Mouse (Mus musculus): Measurements from ENCODE around the gene Dlg1. TPM values are rescaled to one million over a fixed set of nuclear protein-coding genes. Genes with fewer than 3 reads are reported as not detected.
A peak's percentile ranks its signal among the peaks of the same experiment; 100 is the strongest.

Dlg1 gene
- total RNA-seq (2021): 10 to 100 TPM; 88.2 to 95.2 TPM
- long read RNA-seq, full-length matches to known transcripts: 15 of 76 reads
- long read RNA-seq, partial matches to known transcripts: 5 of 76 reads
- long read RNA-seq, other reads (novel, unspliced or antisense): 56 of 76 reads

- peak; percentile 62 to 83 for DNase-seq (ENCODE audit: low spot score in 2 of 2)
These were observed at the start of gene Dlg1 for GRCm38 (mm10) chr16:31663379-31664286. TSS of gene Dlg1 (plus strand) at chr16:31663443.

- DNase-seq (ENCODE audit: low spot score in 2 of 2): no peak
These were observed 46.9 kb upstream of the Dlg1 start for GRCm38 (mm10) chr16:31616382-31616781.

- no peak for DNase-seq (ENCODE audit: low spot score in 2 of 2)
These were observed 46.1 kb upstream of the Dlg1 start for GRCm38 (mm10) chr16:31617128-31617527.

- peak; percentile 12 to 46 for DNase-seq (ENCODE audit: low spot score in 2 of 2)
These were observed 45.3 kb upstream of the Dlg1 start for GRCm38 (mm10) chr16:31617823-31618371.

GRCm38 (mm10) chr16:31618671-31619070, 44.6 kb upstream of the Dlg1 start:
- no peak for DNase-seq (ENCODE audit: low spot score in 2 of 2)

GRCm38 (mm10) chr16:31619675-31620335, 43.4 kb upstream of the Dlg1 start:
- DNase-seq (ENCODE audit: low spot score in 2 of 2): no peak

GRCm38 (mm10) chr16:31622356-31622755, 40.9 kb upstream of the Dlg1 start:
- DNase-seq (ENCODE audit: low spot score in 2 of 2): no peak

- DNase-seq (ENCODE audit: low spot score in 2 of 2): no peak
These were observed 40.1 kb upstream of the Dlg1 start for GRCm38 (mm10) chr16:31623136-31623535.

GRCm38 (mm10) chr16:31624749-31625148, 38.5 kb upstream of the Dlg1 start:
- no peak for DNase-seq (ENCODE audit: low spot score in 2 of 2)

- no peak for DNase-seq (ENCODE audit: low spot score in 2 of 2)
These were observed 36.9 kb upstream of the Dlg1 start for GRCm38 (mm10) chr16:31626331-31626730.

GRCm38 (mm10) chr16:31630381-31630780, 32.9 kb upstream of the Dlg1 start:
- DNase-seq (ENCODE audit: low spot score in 2 of 2): no peak

- no peak for DNase-seq (ENCODE audit: low spot score in 2 of 2)
These were observed 32.2 kb upstream of the Dlg1 start for GRCm38 (mm10) chr16:31631046-31631445.

- DNase-seq (ENCODE audit: low spot score in 2 of 2): no peak
These were observed 28.9 kb upstream of the Dlg1 start for GRCm38 (mm10) chr16:31634371-31634770.

GRCm38 (mm10) chr16:31638393-31638792, 24.9 kb upstream of the Dlg1 start:
- peak in 1 of 2 experiments; percentile 4 for DNase-seq (ENCODE audit: low spot score in 2 of 2)

- no peak for DNase-seq (ENCODE audit: low spot score in 2 of 2)
These were observed 23.3 kb upstream of the Dlg1 start for GRCm38 (mm10) chr16:31639946-31640345.

- no peak for DNase-seq (ENCODE audit: low spot score in 2 of 2)
These were observed 21.5 kb upstream of the Dlg1 start for GRCm38 (mm10) chr16:31641776-31642175.

GRCm38 (mm10) chr16:31647221-31647620, 16.0 kb upstream of the Dlg1 start:
- DNase-seq (ENCODE audit: low spot score in 2 of 2): no peak

GRCm38 (mm10) chr16:31650788-31651187, 12.5 kb upstream of the Dlg1 start:
- DNase-seq (ENCODE audit: low spot score in 2 of 2): no peak

- no peak for DNase-seq (ENCODE audit: low spot score in 2 of 2)
These were observed 11.7 kb upstream of the Dlg1 start for GRCm38 (mm10) chr16:31651541-31651940.

- no peak for DNase-seq (ENCODE audit: low spot score in 2 of 2)
These were observed 11.0 kb upstream of the Dlg1 start for GRCm38 (mm10) chr16:31652115-31652843.

GRCm38 (mm10) chr16:31653616-31654015, 9.6 kb upstream of the Dlg1 start:
- DNase-seq (ENCODE audit: low spot score in 2 of 2): no peak
